Mouse (Mus musculus) layer of hippocampus, adult 11-12 months (tissue): ENCODE measurements around the gene Dao.

Experiments
- DNase-seq: peaks from one replicate; pipeline ENCODE4 v3.0.0; 2022; ENCODE audit warnings: low spot score

Gene Dao

DNA sequence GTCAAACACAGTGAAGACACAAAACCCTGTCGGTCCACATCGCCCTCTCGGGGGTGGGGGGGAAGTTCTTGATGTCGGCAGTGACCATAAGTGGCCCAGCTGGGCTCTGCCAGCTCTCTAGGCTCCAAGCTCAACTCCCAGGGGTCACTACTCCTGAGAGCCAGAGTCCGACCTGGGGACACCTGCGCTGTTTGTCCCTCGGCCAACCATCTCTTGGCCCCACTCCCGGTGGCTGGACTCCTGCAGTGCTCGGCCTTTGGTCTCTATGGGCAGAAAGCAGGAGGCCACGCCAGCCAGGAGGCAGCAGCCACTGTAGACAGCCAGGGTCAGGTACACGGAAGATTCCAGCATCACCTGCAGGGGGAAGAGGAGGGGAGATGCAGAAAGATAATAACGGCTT lies 24.6 kb downstream of the Dao start:
- DNase-seq: no peak

DNA sequence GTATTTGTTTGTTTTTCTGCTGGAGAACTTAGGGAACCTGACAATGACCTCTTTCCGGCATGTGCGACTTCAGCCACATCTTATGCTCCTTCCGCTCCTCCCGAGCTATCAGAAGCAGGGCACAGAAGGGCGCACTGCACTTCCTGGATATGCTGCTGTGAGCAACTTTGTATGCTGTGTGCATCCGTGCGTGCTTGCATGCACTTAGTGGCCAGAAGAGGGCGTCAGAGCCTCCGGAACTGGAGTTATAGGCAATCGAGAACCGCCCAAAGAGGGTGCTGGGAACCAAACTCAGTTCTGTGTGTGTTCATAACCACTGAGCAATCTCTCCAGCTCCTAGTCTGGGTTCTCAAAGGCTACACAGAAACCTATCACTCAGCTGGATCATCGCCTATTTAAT lies 27.1 kb downstream of the Dao start:
- no peak for DNase-seq

DNA sequence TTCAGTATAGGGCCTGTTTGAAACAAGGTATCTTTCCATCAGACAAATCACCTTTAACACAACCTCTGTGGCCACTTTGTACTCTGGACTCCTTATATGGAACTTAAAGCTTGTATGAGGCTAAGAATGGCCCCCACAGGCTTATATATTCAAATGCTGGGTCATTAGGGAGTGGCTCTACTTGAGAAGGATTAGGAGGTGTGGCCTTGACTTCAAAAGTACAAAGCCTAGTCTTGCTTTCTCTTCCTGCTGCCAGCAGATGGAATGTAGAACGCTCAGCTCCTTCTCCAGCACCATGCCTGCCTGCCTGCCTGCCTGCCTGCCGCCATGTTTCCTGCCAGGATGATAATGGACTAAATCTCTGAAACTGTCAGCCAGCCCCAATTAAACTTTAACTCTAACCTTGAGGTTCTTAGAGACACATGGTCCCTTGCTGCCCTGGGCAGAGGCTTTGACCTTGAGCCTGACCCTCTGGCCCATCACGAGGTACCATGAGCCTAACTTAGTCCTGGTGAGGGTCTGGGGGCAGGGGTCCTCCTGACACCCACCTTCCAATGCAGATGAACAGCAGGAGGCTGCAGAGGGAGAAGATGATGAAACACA lies 28.8 kb downstream of the Dao start:
- no peak for DNase-seq

DNA sequence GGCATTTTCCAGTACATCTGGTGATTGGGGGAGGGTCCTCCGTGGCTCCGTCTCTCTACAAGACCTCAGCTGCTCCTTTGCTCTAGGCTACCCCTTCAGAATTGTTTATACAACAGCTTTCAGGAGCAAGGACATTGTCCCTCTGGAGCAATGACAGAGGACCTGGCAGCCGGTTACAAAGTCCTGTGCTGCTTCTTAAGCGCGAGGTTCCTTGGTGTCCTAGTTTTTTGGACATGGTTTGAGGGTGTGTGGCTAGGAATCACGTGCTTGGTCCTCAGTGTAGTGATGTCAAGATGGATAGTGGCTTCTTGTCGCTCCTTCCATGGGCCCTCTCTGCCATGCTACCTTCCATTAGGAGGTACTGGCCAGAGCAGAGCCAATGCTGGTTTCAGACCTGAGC lies 30.9 kb downstream of the Dao start:
- DNase-seq: no peak

DNA sequence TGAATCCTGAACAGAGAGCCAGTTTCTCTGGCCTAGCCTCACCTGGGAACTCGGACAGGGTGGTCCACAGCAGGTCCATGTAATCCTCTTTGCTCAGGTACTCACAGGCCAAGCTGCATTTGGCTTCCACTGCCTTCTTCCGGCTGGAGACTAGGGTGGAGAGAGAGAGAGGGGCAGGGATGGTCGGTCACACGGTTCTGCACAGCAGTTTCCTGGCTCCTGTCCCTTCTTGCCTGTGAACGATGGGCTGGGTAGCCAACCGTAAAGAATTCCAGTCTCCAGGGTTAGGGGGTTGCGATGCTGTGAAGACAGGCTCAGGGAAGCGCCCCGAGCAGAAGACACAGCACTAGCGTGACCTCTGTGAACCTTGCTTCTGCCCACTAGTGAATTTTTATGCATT lies 31.6 kb downstream of the Dao start:
- DNase-seq: no peak

DNA sequence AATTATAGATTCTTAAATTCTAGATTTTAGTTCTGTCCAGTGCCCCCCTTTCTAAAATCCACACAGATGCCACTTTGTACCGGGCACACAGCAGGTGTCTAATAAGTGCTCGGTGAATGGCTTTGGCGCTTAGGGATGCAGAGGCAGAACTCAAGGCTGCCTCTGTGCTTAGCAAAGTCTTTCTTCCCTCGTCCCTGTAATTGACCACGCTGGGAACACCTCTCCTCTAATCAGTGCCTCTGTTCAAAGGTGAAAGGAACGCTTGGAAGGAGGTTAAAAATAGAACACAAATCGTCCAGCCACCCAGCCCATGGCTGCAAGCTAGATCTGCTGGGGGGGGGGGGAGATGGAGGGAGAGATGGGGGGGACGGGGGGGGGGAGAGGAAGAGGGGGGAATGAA lies 37.0 kb downstream of the Dao start:
- DNase-seq: no peak

DNA sequence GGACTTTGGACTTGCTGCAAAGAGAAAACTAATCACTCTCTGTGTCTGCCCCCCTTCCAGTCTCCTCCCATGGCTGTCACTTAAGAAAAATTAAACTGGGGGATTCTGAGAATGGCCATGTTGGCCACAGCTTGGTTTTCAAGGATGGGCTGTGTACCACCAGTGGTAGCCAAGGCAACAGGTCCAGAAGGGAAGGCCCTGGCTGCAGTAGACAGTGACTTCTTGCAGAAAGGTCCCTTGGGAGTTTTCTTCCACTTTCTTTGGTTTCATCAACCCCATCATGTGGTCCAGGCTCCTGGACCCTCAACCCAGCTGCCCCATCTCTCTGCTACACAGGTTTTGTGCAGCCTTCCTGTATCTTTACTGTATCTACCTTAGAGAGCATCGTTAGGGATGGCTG lies 37.4 kb downstream of the Dao start:
- DNase-seq: no peak

DNA sequence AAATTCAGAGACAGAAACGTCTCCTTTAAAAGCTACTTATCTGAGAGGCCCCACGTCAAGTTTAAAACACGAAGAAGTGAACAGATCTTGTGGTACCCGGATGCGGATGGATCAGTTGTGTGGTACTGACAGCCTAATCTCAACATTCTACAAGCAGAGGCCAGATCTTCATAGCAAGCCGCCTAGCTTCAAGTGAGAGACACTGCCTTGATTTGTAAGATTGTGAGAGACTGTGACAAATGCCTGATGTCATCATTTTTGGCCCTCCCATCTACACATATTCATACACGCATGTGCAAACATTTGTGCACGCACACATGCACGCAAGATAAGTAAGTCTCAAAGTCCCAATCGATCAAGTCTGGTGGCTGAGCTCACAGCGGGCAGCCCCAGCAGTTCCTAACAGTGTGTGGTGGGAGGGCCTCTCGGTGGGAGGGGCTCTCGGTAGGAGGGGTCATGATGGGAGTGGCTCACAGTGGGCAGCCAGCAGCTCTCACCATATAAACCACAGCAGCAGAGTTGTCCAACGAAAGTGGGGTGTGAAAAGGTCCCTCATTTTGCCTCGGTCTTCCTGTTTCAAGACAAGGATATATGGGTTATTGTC lies 37.9 kb downstream of the Dao start:
- no peak for DNase-seq

DNA sequence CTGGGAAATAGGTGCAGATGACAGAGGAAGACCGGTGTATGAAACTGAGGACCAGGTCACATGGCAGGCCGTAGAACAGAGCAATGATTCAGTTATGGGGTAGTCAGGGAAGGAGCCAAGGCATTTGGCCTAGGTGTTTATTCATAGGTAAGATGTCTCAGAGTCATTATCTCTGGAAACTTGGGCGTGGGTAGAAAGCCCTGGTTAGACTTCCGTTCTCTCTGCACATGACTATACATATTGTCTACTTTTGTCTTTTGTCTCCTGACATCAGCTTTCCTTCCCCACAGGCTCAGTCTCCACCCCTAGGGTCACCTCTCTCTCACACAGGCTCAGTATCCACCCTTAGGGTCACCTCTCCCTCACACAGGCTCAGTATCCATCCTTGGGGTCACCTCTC lies 40.3 kb downstream of the Dao start:
- no peak for DNase-seq

DNA sequence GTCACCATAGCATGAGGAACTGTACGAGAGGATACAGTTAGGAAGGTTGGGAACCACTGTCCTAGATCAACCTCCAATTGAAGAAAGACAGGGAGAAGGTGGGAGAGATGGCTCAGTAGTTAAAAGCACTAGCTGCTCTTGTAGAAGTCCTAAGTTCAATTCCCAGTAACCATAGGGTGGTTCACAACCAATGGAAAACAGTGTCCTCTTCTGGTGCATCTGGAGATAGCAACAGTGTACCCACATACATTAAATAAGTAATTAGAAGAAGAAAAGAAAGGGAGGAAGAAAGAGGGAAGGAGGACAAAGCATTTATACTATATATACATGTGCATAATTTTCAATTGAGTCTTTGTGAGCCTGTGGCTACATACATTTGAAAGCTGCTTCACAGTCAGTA lies 41.6 kb downstream of the Dao start:
- no peak for DNase-seq

DNA sequence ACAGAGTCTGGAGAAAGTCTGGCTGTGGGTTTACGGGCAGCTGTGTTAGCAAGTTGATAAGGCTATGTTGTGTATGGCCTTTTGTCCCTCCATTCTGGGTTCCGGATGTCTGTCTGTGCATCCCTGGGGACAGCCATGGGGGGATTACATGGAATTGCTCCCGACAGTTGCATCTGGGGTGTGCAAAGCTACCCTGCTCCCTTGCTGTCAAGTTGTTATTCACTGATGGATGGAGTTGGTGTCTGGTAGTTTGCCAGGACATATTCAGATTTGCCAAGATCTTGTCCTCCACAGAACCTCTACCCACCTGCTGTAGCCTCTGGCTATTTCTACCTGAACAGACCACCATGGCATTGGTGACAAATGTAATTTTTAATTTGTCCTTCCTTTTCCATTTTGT lies 42.6 kb downstream of the Dao start:
- DNase-seq: no peak

DNA sequence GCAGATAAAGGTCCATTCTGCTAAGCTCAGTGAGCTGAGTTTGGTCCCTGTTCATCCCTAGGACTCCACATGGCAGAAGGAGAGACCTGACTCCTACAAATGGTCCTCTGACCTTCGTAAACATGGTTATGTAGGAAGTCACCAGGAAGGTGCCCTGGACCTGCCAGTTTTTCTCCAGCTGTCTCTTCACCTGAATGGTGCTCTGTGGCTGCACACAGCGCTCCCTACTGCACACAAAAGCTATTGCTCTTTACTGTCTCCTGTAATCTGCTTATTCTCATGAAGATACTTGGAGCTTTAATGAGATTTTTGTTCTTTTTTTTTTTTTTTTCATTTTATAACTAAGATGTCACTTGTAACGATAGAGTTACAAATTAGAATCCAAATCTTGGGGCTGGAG lies 43.1 kb downstream of the Dao start:
- DNase-seq: no peak

DNA sequence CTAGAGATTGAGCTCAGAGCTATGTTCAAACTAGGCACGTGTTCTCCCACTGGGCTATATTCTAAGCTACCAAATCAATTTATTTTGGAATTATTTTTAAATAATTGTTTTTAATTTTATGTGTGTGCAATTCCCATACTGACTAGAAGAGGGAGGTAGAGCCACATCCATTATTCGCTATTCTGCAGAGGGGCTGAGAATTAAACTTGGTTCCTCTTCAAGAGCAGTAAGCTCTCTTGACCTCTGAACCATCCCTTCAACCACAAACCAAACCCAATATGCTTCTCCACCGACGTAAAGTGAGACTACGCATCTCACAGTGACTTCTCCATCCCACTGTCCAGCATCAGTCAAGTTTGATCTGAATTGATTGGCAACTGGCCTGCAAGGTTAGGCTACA lies 43.7 kb downstream of the Dao start:
- no peak for DNase-seq

DNA sequence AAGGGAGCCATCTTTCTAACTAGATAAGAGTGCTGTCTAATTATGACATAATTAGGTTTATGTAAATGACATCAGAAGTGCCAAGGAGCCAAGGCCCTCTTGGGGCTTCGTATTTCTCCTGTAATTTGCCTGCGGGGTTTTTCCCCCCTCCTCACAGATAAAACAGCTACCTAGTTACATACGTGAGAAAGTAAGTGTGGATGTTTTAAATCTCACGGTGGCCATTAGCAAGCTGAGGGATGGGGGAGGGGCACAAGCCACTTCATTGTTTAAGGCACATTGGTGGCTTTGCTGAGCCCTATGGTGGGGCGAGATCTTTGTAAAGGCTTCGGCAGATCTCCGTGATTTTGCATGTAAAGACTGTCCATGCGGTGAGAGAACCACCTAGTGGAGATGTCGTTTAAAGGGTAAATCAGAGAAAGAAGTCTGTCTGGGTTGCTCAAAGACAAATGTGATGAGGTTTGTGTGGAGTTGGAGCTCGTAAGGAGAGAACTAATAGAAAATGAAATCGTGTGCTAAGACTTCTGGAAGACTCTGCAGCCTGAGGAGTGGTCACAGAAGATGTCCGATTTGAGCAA lies 45.3 kb downstream of the Dao start:
- no peak for DNase-seq

DNA sequence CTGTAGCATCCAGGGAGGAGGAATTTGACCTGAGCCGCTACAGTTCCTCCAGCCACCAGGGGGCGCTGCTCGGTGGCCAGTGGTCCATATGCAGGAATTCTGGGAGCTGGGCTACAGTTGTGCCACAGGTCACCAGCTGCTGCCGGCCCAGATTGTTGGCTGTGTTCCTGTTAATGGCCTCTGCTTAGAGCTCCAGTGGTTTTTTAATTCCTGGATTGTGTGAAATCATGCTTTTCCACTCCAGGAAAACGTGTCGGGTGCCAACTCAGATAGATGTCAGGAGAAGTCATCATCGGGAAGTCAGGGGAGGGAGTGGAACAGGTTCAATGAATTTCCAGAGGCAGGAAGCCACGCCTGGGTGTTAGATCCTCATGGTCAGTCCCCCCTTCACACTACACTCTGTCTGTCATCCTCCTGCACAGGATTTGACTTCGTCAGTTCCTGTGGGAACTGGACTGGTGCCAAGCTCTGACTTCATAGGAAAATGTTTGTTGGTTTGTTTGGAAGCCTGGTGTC lies 48.8 kb downstream of the Dao start:
- peak; percentile 60 for DNase-seq

DNA sequence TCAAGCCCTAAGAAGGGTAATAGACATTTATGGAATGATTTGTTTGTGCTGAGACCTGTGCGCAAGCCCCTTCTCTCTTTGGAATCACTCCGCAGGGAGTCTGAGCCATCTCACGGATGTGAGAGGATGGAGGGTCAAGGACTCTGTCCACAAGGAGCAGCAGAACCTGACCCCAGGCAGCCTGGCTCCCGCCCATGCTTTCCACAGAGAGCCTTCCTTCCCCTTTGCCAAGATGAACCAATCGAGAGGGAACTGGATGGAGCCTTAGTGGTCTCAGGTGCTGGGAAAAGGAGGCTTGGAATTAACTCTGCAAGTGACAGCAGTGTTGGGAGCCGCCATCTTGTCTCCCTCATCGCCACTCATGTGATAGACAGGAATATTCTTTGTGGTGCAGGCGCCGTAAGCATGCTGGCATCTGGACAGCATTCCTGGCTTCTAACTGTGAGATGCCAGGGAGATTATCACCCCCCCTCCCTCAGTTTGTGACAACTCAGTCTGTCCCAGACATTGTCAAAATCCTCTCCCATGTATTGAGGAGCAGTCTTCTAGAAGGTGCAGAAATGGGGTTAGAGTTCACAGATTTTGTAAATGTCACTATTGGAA lies 53.7 kb downstream of the Dao start:
- no peak for DNase-seq

DNA sequence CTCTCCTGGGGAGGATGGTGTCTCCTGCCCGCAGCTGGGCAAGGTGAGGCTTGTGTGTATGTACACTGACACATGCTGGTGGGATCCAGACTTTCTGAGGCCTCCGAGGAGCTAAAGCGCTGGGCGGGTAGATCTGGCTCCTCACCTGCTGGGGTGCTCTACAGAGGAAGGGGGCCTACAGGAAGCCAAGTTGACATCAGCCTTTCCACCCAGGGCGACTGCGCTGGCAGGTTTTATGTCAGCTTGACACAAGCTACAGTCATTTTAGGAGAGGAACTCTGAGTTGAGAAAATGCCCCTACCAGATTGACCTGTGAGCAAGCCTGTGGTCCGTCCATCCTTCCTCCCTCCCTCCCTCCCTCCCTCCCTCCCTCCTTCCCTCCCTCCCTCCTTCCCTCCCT lies 58.2 kb downstream of the Dao start:
- DNase-seq: no peak

DNA sequence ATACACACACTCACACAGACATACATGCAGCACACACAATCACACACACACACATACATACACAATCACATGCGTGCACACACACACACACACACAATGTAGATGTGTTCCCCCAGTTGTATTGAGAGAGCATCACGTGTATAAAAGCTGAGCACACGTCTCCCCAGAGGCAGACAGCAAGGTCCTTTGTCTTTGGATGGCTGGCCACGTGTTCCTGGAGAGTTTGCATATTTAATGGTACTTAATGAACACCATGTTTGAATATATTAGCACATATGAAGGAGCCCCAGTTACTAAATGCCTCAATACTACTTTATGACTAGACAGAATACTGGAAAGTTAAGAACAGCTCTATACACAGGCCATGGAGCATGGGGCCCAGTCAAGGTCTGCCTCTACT lies 60.5 kb downstream of the Dao start:
- no peak for DNase-seq

DNA sequence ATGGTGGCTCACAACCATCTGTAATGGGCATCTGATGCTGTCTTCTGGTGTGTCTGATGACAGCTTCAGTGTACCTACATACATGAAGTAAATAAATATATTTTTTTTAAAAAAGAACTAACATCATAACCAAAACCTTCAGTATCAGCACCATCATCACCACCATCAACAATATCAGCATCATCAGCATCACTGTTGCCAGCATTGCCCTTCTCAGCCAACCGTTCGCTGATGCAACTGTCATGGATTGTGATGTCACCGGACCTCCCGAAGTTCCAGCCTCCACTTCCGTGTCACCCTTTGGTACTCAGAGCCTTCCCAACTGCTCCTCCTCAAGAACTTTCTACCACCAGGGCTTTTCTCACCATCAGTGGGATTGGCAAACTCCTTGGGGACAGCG lies 61.7 kb downstream of the Dao start, which contains the start of gene Usp30:
TSS of gene Usp30 (plus strand) at position 301 of the 400 bp plus-strand sequence.
- no peak for DNase-seq

DNA sequence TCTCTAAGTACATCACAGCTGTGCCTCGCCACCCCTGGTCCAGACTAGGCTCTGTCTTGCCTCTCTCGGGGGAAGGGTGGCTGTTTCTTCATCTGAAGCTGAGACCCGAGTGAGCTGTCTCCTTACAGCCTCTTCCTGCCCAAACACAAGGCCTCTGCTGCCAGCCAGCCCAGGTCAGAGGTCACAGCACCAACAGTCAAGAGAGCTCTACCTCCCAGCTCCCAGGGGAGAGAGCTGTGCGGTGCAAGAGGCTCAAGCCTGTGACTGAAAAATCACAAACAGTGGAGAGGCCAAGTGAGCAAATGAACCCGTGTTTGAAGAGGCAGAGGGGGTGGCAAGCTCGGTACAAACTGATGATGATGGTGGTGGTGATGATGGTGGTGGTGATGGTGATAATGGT lies 63.1 kb downstream of the Dao start:
- no peak for DNase-seq

DNA sequence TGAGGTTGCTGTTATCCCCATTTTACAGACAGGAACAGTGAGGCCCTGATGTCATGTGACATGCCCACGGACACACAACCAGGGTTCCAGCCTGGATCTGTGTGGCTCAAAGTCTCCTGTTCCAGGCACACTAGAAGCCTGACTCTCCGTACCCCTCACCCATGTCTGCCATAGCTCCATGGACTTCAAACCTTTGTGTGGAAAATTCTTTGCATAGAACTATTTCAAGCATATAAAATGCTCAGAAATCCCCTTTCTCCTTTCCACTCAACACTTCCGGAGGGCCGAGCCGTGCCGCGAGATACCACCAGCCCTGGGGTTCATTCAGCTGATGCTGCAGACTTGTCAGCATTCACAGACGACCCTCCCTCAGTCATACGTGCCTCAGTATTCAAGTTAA lies 64.0 kb downstream of the Dao start:
- DNase-seq: no peak

DNA sequence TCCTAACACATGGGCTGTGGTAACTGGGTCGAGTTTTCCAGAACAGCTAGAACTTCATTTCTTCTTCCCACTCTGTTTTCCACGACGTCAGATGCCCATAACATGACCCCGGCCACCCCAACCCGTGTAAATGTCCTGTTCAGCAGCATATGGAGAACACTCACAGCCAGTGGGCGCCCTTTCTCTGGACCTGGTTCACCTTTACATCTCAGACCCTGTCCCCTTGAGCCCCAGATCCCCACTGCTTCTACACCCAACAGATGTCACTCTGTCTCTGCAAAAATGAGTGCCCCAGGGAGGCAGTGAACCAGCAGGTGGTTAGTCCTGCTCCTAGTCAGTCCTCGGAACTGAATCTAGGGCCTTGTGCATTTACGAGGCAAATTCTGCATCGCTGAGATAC lies 64.5 kb downstream of the Dao start:
- DNase-seq: no peak

DNA sequence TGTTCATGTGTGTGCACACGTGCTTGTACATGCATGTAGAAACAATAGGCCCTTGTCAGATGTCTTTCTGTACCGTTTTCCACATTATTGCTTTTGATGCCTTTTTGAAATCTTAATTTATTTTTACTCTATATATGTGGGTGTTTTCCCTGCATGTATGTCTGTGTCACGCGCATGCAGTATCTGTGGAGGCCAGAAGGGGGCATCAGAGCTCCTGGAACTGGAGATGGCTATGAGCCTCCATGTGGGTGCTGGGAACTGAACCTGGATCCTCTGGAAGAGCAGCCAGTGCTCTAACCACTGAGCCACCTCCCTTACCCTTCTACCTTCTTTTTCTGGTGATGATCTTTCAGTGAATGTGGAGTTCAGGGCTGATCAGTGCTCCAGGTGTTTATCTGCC lies 67.4 kb downstream of the Dao start:
- no peak for DNase-seq

DNA sequence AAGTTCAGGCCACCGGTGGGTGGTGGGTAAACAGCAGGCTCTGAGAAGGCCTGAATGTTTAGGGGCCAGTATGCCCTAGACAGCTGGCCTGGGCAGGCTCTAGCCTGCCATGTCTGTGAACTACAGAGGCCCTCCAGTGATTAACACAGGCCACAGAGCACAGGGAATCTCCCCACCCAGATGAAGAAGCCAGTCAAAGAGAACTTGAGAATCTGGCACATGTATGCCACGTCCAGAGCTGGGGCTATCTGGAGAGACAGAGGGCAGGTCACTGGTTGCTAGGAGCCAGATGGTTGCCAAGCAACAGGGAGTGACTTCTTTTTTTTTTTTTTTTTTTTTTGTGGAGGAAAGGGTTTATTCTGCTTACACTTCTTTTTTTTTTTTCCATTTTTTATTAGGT lies 68.8 kb downstream of the Dao start:
- DNase-seq: no peak
